Mouse (Mus musculus): ENCODE measurements around the gene Foxp2.

The Foxp2 gene

DNA sequence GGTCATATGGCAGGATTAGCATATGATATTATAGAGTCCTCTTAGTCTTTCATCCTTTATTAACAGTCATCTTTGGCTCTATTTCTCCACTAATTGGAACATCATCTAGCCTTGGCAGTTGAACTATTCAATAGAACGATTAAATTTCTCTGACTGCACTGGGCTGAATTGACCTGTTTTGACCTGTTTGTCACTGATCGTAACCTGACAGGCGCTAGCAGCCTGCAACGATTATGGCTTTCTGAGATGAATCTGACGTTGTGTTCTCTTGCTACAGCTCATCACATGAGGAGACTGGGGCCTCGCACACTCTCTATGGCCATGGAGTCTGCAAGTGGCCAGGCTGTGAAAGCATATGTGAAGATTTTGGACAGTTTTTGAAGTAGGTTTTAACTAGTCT lies 495.3 kb downstream of the Foxp2 start:
- DNase-seq, result no peak

DNA sequence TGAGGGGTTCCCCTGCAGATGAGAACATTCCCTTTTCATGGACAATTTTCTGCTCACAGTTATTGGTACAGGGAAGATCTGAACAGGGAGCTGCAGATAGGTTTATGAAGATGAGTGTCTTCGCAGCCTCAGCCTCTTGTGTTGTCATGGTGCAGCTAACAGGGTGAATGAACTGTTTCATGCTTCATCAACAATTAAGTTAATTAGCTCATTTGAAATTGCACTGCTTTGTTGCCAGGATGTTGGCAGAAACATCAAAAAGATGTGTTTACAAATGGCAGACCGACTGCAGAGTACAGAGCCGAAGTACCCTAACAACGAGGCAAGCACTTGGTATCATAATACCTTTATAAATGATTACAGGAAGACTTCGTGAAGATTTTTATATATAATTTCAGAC lies 496.3 kb downstream of the Foxp2 start:
- no peak for DNase-seq

DNA sequence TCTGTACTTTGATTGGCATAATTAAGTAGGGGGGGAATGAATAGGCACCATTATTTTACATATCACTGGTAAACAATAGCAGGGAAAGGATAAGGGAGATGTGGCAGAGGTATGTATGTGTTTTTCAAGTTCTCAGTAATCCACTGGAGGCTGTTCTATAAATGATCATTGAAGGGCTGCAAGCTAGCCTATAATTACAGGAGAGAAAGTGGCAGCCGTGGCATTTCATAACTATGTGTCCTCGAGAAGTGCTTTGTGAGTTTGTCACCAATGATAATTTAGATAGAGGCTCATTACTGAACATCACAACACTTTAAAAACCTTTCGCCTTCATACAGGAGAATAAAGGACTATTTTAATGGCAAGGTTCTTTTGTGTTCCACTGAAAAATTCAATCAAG lies 500.0 kb downstream of the Foxp2 start:
- DNase-seq, result no peak

DNA sequence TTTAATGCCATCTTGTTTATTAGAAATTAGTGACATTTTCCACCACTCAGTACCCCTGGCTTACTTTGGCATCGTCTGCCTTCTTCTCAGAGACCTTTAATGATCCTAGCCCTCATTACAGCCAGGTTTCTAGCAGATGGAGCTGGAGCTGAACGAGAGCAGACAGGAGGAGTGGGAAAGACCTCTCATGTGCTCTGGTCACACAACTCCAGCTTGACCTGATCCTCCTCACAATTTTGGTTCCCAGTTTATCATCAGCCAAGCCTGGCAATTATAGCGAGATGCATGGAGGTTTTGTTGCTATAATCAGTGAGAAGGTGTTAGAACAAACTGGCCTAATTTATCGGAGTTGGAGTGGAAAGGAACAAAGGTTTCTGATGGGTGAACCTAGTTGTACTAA lies 500.9 kb downstream of the Foxp2 start:
- DNase-seq, result no peak

DNA sequence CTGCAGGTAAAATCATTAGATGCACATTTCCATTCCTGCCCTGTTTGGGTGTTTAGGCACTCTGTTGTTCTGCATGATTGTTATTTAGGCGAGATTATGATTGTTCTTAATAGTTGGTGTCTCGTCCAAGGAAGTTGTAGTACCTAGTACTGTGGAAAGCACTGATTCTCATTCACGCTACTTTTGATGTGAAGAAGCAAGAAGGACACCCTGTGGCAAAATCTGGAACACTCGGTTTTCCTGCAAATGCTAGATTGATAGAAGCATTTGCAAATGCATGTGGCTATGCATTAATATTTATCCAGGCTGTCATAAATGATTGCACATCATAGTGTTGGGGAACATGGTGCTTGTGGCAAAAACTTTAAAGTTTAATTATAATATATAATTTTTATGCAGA lies 514.0 kb downstream of the Foxp2 start:
- no peak for DNase-seq

DNA sequence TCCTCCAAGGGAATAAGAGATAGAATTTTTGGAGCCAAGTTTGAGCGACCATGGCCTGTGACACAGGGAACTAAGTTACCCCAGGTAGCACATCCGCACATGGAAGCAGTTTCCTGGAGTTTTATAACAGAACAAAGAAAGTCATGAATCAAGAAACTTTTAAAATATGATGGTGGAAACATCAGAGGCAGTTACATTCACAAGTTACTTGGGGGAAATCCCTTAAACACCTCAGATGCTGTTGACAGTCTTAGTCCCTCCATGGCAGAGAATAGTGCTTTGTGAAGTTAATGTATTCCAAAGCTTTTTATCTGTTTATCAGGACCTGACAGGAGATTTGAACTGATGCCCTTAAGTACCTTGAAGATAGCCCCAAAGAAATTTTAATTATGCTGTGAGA lies 558.6 kb downstream of the Foxp2 start:
- no peak for DNase-seq

DNA sequence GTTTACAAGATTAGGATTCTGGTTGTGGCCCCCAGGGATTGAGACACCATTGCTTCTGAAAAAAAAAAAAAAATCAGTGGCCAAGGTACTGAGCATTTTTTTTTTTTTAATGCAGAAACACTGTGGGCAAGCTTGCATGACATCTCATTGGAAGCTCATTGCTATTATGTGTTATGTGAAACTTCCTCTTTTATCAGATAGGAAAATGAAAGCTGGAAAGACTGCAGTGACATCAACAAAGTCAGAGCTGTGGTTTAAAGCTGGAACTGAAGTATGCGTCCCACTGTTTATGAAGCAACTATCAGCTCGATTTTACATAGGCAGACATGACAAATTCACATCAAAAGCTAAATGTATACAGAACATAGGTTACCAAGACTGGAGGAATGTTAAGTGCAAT lies 562.2 kb downstream of the Foxp2 start:
- no peak for DNase-seq

DNA sequence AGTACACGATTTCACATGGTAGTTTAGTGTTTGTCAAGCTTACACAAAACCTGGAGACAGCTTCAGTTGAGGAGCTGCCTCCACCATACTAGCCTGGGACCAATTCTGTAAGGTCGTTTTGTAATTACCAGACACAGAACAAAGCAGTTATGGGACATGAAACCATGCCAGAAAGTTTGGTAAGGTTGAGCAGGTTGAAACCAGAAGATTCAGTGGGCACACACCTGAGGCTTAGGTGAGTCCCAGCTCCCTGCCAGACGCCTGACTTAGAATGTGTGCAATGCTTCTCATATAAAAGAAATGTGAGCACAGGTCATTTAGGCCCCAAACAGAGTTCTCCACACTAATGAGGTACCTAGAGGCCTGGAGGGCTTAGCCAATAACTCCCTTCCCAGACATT lies 564.3 kb downstream of the Foxp2 start:
- DNase-seq, result no peak

DNA sequence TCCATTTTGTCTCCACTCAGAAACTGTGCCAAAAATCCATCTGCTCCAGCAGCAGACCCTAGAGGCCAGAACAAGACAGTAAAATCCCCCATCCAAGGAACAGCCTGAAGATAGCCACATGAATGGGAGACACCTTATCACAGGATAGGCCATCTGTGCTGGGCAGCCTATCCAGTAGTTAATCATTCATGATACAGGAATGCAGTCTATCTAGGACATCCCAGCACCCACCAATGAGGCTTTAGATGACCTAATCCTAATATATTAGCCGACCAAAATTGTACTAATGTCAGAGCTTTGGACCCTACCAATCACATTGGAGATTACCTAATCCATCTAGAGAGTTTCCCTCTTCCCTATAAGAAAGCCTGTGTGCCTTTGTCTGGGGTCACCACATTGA lies 565.5 kb downstream of the Foxp2 start:
- DNase-seq, result no peak

DNA sequence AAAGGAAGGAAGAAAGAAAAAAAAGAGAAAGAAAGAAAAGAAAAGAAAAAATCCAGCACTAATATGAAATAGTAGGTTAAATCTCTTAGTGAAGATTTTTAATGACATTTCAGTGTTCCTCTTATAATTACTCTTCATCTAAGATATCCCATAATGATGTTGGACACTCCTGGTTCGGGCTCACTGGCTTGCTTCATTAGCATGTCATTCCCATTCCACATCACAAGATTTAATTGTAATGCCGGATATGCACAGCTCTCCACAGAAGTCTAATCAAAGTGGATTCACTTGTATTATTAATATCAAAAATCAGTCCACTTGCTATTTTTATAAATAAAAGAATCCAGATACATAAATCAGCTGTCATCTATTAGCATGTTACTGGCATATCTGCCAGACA lies 585.8 kb downstream of the Foxp2 start:
- no peak for DNase-seq
